Mouse (Mus musculus) MEL (cell line): ENCODE data around the gene Pappa2. TPM values are rescaled to one million over a fixed set of nuclear protein-coding genes. Genes with fewer than 3 reads are reported as not detected.

Source experiments
- DNase-seq: peaks from one replicate; pipeline ENCODE4 v3.0.0; 2011; ENCODE audit warnings: low read depth, low spot score
- H3K27ac ChIP-seq: 2 replicates; pipeline ENCODE4 v1.5.1; 2012; ENCODE audit warnings: low read depth, mild to moderate bottlenecking, control low read depth, low read length, moderate library complexity; ENCODE audit not compliant: control insufficient read depth
- H3K27me3 ChIP-seq, 2 experiments: fragments of 150-350 bp in 1 of 2; sonication (generic) in 1 of 2; 2 replicates each; pipeline ENCODE4 v1.6.1; 2012; ENCODE audit warnings: low read length in 2 of 2, mild to moderate bottlenecking in 2 of 2, improper control_type of control experiment in 1 of 2, moderate library complexity in 1 of 2; ENCODE audit not compliant: insufficient read depth in 2 of 2, control insufficient read depth in 1 of 2
- H3K36me3 ChIP-seq, 2 experiments: 2 replicates each; pipeline ENCODE4 v1.6.1; 2012 to 2014; ENCODE audit warnings: low read length in 2 of 2, improper control_type of control experiment in 1 of 2, inconsistent platforms in 1 of 2, mild to moderate bottlenecking in 1 of 2; ENCODE audit not compliant: insufficient read depth in 2 of 2, control insufficient read depth in 1 of 2
- H3K4me1 ChIP-seq, 2 experiments: fragments of 150-350 bp in 1 of 2; sonication (generic) in 1 of 2; 2 replicates each; pipeline ENCODE4 v1.6.1; 2012; ENCODE audit warnings: low read length in 2 of 2, improper control_type of control experiment in 1 of 2, mild to moderate bottlenecking in 1 of 2; ENCODE audit not compliant: insufficient read depth in 2 of 2, control insufficient read depth in 1 of 2
- H3K4me3 ChIP-seq, 2 experiments: fragments of 150-350 bp in 1 of 2; sonication (generic) in 1 of 2; 2 replicates each; pipeline ENCODE4 v1.5.1; 2012; ENCODE audit warnings: low read depth in 2 of 2, low read length in 2 of 2, mild to moderate bottlenecking in 2 of 2, moderate library complexity in 2 of 2, control low read depth in 1 of 2, improper control_type of control experiment in 1 of 2; ENCODE audit not compliant: control insufficient read depth in 1 of 2, insufficient read depth in 1 of 2
- H3K79me2 ChIP-seq: 2 replicates; pipeline ENCODE4 v1.6.1; 2012; ENCODE audit warnings: mild to moderate bottlenecking, low read length, moderate library complexity; ENCODE audit not compliant: control insufficient read depth, poor library complexity, insufficient read depth
- H3K9ac ChIP-seq: 2 replicates; pipeline ENCODE4 v1.6.1; 2012; ENCODE audit warnings: low read depth, mild to moderate bottlenecking, control low read depth, low read length, moderate library complexity; ENCODE audit not compliant: control insufficient read depth, poor library complexity, severe bottlenecking
- H3K9me3 ChIP-seq: fragments of 150-350 bp; sonication (generic); replicated peaks from 2 replicates; pipeline ENCODE4 v1.6.1; 2012; ENCODE audit warnings: mild to moderate bottlenecking, low read length, improper control_type of control experiment, moderate library complexity; ENCODE audit not compliant: insufficient read depth
- BHLHE40 ChIP-seq: IDR thresholded peaks from 2 replicates; pipeline ENCODE4 v1.6.1; 2012; ENCODE audit warnings: low read depth, mild to moderate bottlenecking, inconsistent platforms, low read length, improper control_type of control experiment, borderline replicate concordance
- CHD1 ChIP-seq: IDR thresholded peaks from 2 replicates; pipeline ENCODE4 v1.6.1; 2012; ENCODE audit warnings: low read depth, mild to moderate bottlenecking, inconsistent platforms, low read length, improper control_type of control experiment
- CHD2 ChIP-seq: IDR thresholded peaks from 2 replicates; pipeline ENCODE4 v1.6.1; 2011; ENCODE audit warnings: low read length, improper control_type of control experiment
- CTCF ChIP-seq, 3 experiments: IDR thresholded peaks in 2 of 3; conservative IDR thresholded peaks in 1 of 3; 2 replicates each; pipeline ENCODE4 v1.5.1; 2011 to 2012; ENCODE audit warnings: low read length in 3 of 3, low read depth in 2 of 3, mild to moderate bottlenecking in 2 of 3, improper control_type of control experiment in 1 of 3, inconsistent platforms in 1 of 3, mixed read lengths in 1 of 3, moderate library complexity in 1 of 3; ENCODE audit not compliant: control insufficient read depth in 1 of 3, insufficient read depth in 1 of 3, poor library complexity in 1 of 3, severe bottlenecking in 1 of 3
- E2F4 ChIP-seq: IDR thresholded peaks from 2 replicates; pipeline ENCODE4 v1.6.1; 2011; ENCODE audit warnings: low read depth, low read length, improper control_type of control experiment, borderline replicate concordance
- ELF1 ChIP-seq: IDR thresholded peaks from 2 replicates; pipeline ENCODE4 v1.6.1; 2014; ENCODE audit warnings: low read depth, mild to moderate bottlenecking, inconsistent platforms, low read length, improper control_type of control experiment, moderate library complexity
- ETS1 ChIP-seq: IDR thresholded peaks from 2 replicates; pipeline ENCODE4 v1.6.1; 2012; ENCODE audit warnings: low read depth, mild to moderate bottlenecking, inconsistent platforms, low read length, improper control_type of control experiment, moderate library complexity
- GATA1 ChIP-seq: IDR thresholded peaks from 2 replicates; pipeline ENCODE4 v1.6.1; 2011; ENCODE audit warnings: low read depth, low read length, improper control_type of control experiment
- HCFC1 ChIP-seq: IDR thresholded peaks from 2 replicates; pipeline ENCODE4 v1.6.1; 2012; ENCODE audit warnings: low read depth, mild to moderate bottlenecking, inconsistent platforms, low read length, improper control_type of control experiment, moderate library complexity
- JUND ChIP-seq: IDR thresholded peaks from 2 replicates; pipeline ENCODE4 v1.6.1; 2011; ENCODE audit warnings: low read depth, mild to moderate bottlenecking, improper control_type of control experiment, low read length
- MEF2A ChIP-seq: IDR thresholded peaks from 2 replicates; pipeline ENCODE4 v1.6.1; 2014; ENCODE audit warnings: low read depth, mild to moderate bottlenecking, inconsistent platforms, low read length, improper control_type of control experiment; ENCODE audit not compliant: poor library complexity, insufficient replicate concordance, severe bottlenecking; ENCODE audit errors: extremely low read depth
- MYB ChIP-seq: IDR thresholded peaks from 2 replicates; pipeline ENCODE4 v1.6.1; 2011; ENCODE audit warnings: mild to moderate bottlenecking, low read depth, low read length, improper control_type of control experiment
- NELFE ChIP-seq: IDR thresholded peaks from 2 replicates; pipeline ENCODE4 v1.6.1; 2011; ENCODE audit warnings: low read depth, low read length, improper control_type of control experiment
- NRF1 ChIP-seq: IDR thresholded peaks from 2 replicates; pipeline ENCODE4 v1.6.1; 2014; ENCODE audit warnings: low read depth, mild to moderate bottlenecking, inconsistent platforms, low read length, improper control_type of control experiment, moderate library complexity; ENCODE audit not compliant: poor library complexity, insufficient read depth, severe bottlenecking
- POLR2A ChIP-seq, 2 experiments: IDR thresholded peaks; 2 replicates each; pipeline ENCODE4 v1.6.1; 2011 to 2012; ENCODE audit warnings: low read length in 2 of 2, mild to moderate bottlenecking in 2 of 2, control low read depth in 1 of 2, improper control_type of control experiment in 1 of 2, low read depth in 1 of 2, moderate library complexity in 1 of 2; ENCODE audit not compliant: control insufficient read depth in 1 of 2, insufficient read depth in 1 of 2, poor library complexity in 1 of 2
- RAD21 ChIP-seq: IDR thresholded peaks from 2 replicates; pipeline ENCODE4 v1.6.1; 2011; ENCODE audit warnings: mild to moderate bottlenecking, low read depth, low read length, improper control_type of control experiment
- RCOR1 ChIP-seq: IDR thresholded peaks from 2 replicates; pipeline ENCODE4 v1.6.1; 2012; ENCODE audit warnings: low read depth, mild to moderate bottlenecking, inconsistent platforms, low read length, improper control_type of control experiment
- SIN3A ChIP-seq: IDR thresholded peaks from 2 replicates; pipeline ENCODE4 v1.6.1; 2012; ENCODE audit warnings: low read length, improper control_type of control experiment, inconsistent platforms
- SMC3 ChIP-seq: IDR thresholded peaks from 2 replicates; pipeline ENCODE4 v1.6.1; 2011; ENCODE audit warnings: low read depth, low read length, improper control_type of control experiment
- TAL1 ChIP-seq: IDR thresholded peaks from 2 replicates; pipeline ENCODE4 v1.6.1; 2012; ENCODE audit warnings: mild to moderate bottlenecking, inconsistent platforms, low read length, moderate library complexity, mixed read lengths
- TBP ChIP-seq: IDR thresholded peaks from 2 replicates; pipeline ENCODE4 v1.8.0; 2011; ENCODE audit warnings: low read depth, low read length, improper control_type of control experiment
- TCF12 ChIP-seq: IDR thresholded peaks from 2 replicates; pipeline ENCODE4 v1.6.1; 2014; ENCODE audit warnings: low read depth, mild to moderate bottlenecking, inconsistent platforms, low read length, improper control_type of control experiment, moderate library complexity
- UBTF ChIP-seq: IDR thresholded peaks from 2 replicates; pipeline ENCODE4 v1.6.1; 2012; ENCODE audit warnings: low read depth, mild to moderate bottlenecking, inconsistent platforms, low read length, improper control_type of control experiment, moderate library complexity, borderline replicate concordance; ENCODE audit not compliant: insufficient read depth
- USF1 ChIP-seq: IDR thresholded peaks from 2 replicates; pipeline ENCODE4 v1.6.1; 2014; ENCODE audit warnings: low read depth, mild to moderate bottlenecking, inconsistent platforms, low read length, improper control_type of control experiment, moderate library complexity
- USF2 ChIP-seq, 2 experiments: IDR thresholded peaks; 2 replicates each; pipeline ENCODE4 v1.6.1; 2011 to 2012; ENCODE audit warnings: improper control_type of control experiment in 2 of 2, low read length in 2 of 2, borderline replicate concordance in 1 of 2, inconsistent platforms in 1 of 2, low read depth in 1 of 2, mild to moderate bottlenecking in 1 of 2; ENCODE audit not compliant: insufficient read depth in 1 of 2
- ZC3H11A ChIP-seq: IDR thresholded peaks from 2 replicates; pipeline ENCODE4 v1.6.1; 2012; ENCODE audit warnings: low read depth, mild to moderate bottlenecking, inconsistent platforms, low read length, improper control_type of control experiment
- ZKSCAN1 ChIP-seq: IDR thresholded peaks from 2 replicates; pipeline ENCODE4 v1.6.1; 2012; ENCODE audit warnings: low read depth, mild to moderate bottlenecking, inconsistent platforms, low read length, improper control_type of control experiment, moderate library complexity
- polyA plus RNA-seq, 2 experiments: library from polyadenylated mRNA; stranded (reverse) in 1 of 2; unstranded in 1 of 2; fragments of >175 nt in 1 of 2; fragments of >200 nt in 1 of 2; gene quantifications; 2 replicates each; pipeline versions ENCODE4 v1.2.1 to v1.2.4; 2012; ENCODE audit warnings: low replicate concordance in 2 of 2, low read depth in 1 of 2; ENCODE audit not compliant: insufficient read length in 2 of 2, insufficient read depth in 1 of 2, missing spikeins in 1 of 2
- total RNA-seq: library from RNA; depleted of rRNA; stranded (reverse); fragments of 300-350 nt; gene quantifications from 2 replicates; pipeline ENCODE4 v1.2.3, GENCODE M21; 2012

Pappa2 gene
- total and polyA plus RNA-seq, 3 experiments: not detected

DNA sequence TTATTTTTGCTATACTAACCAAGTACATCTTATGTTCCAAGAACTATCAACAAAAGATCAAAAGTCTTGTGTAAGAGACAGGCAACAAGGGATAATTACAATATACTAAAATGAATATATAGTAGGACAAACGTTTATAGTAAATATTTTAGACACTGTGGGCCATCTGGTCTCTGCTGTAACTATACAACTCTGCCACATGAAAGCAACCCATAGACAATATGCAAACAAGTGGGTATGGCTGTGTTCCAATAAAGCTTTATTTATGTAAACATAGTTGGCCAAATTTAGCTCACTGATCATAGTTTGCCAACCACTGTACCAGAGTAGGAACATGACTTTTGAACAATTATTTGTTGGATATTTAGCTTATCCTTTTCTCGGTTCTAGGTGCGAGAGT lies 50.9 kb downstream of the Pappa2 start:
- Histone ChIP-seq H3K9ac (no peak overlapping the region), H3K4me1 (no peaks in the 10 kb centered on the region), H3K27me3 (no peaks in the 10 kb centered on the region), H3K27ac (no peak overlapping the region), H3K4me3 (no peak overlapping the region), H3K36me3 (no peaks in the 10 kb centered on the region)
- no peak for DNase-seq
- TF ChIP-seq SMC3: no peak
- TF ChIP-seq ETS1: no peak
- no peak for TF ChIP-seq RCOR1
- TF ChIP-seq TAL1: no peak
- no peak for TF ChIP-seq ZKSCAN1
- TF ChIP-seq BHLHE40: no peak
- TF ChIP-seq NRF1: no peak
- TF ChIP-seq JUND: no peak
- no peak for TF ChIP-seq NELFE
- no peak for TF ChIP-seq TBP
- TF ChIP-seq, all 39 proteins: peak for 0
- Histone ChIP-seq H3K79me2 (no peaks in the 10 kb centered on the region), H3K9me3 (no peaks in the 10 kb centered on the region)

DNA sequence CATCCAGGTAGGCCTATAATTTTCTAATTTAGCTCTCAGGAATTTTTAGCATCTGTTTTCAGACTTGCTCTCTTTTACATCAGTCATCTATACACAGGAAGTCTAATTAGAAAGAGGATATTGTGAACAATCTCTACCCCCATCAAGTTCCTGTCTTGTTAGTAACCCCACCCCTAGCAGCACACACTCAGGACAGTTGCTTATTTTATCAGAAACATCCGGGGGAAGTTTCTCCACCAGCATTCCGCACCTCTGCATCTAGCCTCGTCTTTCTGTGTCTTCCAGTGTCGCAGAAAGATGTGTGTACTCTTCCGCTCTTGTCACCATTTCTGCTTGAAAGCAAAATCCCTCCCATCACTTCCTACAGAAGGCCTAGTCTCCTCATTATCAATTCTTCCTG lies 59.8 kb downstream of the Pappa2 start:
- no peaks in the 10 kb centered on the region for H3K36me3 ChIP-seq
- no peaks in the 10 kb centered on the region for H3K27me3 ChIP-seq
- no peak overlapping the region for H3K9ac ChIP-seq
- H3K79me2 ChIP-seq: no peaks in the 10 kb centered on the region
- no peak for TF ChIP-seq HCFC1
- no peak for TF ChIP-seq ZC3H11A
- no peak for TF ChIP-seq USF1
- TF ChIP-seq TCF12: no peak
- no peak for TF ChIP-seq POLR2A (IDR thresholded peaks at IDR 0.05; ENCODE audit: control insufficient read depth in 1 of 2, insufficient read depth in 1 of 2, low read depth in 1 of 2, low read length in 2 of 2, poor library complexity in 1 of 2)
- TF ChIP-seq USF2 (IDR thresholded peaks at IDR 0.05; ENCODE audit: borderline replicate concordance in 1 of 2, insufficient read depth in 1 of 2, low read depth in 1 of 2, low read length in 2 of 2): no peak
- no peak for TF ChIP-seq ELF1
- TF ChIP-seq ETS1: no peak
- no peak for TF ChIP-seq UBTF
- no peak for TF ChIP-seq SIN3A
- TF ChIP-seq MYB: no peak
- no peak for TF ChIP-seq MEF2A
- no peak for TF ChIP-seq RAD21
- TF ChIP-seq CHD2: no peak
- TF ChIP-seq GATA1: no peak
- no peak for TF ChIP-seq ZKSCAN1
- TF ChIP-seq CHD1: no peak
- no peak for TF ChIP-seq CTCF (IDR thresholded peaks at IDR 0.05 in 2 of 3, conservative IDR thresholded peaks at IDR 0.05 in 1 of 3; ENCODE audit: control insufficient read depth in 1 of 3, insufficient read depth in 1 of 3, low read depth in 2 of 3, low read length in 3 of 3, poor library complexity in 1 of 3, severe bottlenecking in 1 of 3)
- no peak for TF ChIP-seq E2F4
- TF ChIP-seq RCOR1: no peak
- no peaks in the 10 kb centered on the region for H3K9me3 ChIP-seq
- H3K4me1 ChIP-seq: no peaks in the 10 kb centered on the region
- no peak overlapping the region for H3K27ac ChIP-seq
- H3K4me3 ChIP-seq: no peak overlapping the region
- no peak for DNase-seq
